Mouse (Mus musculus) sigmoid colon, adult 10 weeks (tissue): ENCODE measurements around the gene Olfr994. TPM values are rescaled to one million over a fixed set of nuclear protein-coding genes. Genes with fewer than 3 reads are reported as not detected.

ENCODE experiments used
- polyA plus RNA-seq: library from polyadenylated mRNA; stranded (reverse); fragments of 350-450 nt; fragmentation: Illumina TruSeq; extraction: RNeasy Lipid Tissue Mini Kit (QIAGEN cat#74804); gene quantifications from one replicate; pipeline ENCODE4 v1.2.3, GENCODE M21; 2014; ENCODE audit warnings: low read depth, low replicate concordance

Gene Olfr994
- not detected for polyA plus RNA-seq

GRCm38 (mm10) chr2:85436351-85436750, at the start of gene Olfr994:
Gene Olfr994 (minus strand): TSS chr2:85436451.

GRCm38 (mm10) chr2:85443539-85443938, 7.3 kb upstream of the Olfr994 start, which contains the start of gene Olfr995:
Gene Olfr995 (minus strand): TSS chr2:85443639.

GRCm38 (mm10) chr2:85414777-85415176, 21.5 kb downstream of the Olfr994 start, which contains the start of gene Olfr993:
Gene Olfr993 (minus strand): TSS chr2:85414877.

GRCm38 (mm10) chr2:85409369-85409768, 26.9 kb downstream of the Olfr994 start, which contains the start of gene Olfr992:
Gene Olfr992 (minus strand): TSS chr2:85409469.

Other genes starting within 250 kb of the Olfr994 start
- 3.7 TPM for gene Lrrc55, start 239.3 kb downstream of the Olfr994 start, polyA plus RNA-seq
- gene Olfr987, start 97.1 kb downstream of the Olfr994 start, polyA plus RNA-seq = not detected
- not detected for gene Olfr988, start 73.2 kb downstream of the Olfr994 start, polyA plus RNA-seq
- gene Olfr992, start 27.0 kb downstream of the Olfr994 start, polyA plus RNA-seq = not detected
- gene Olfr993, start 21.6 kb downstream of the Olfr994 start, polyA plus RNA-seq = not detected
- gene Olfr995, start 7.2 kb upstream of the Olfr994 start, polyA plus RNA-seq = not detected
- not detected for gene 4833423E24Rik, start 82.6 kb upstream of the Olfr994 start, polyA plus RNA-seq
- gene Olfr996, start 142.8 kb upstream of the Olfr994 start, polyA plus RNA-seq = not detected
- gene Olfr998, start 152.5 kb upstream of the Olfr994 start, polyA plus RNA-seq = not detected
- not detected for gene Olfr1000, start 175.5 kb upstream of the Olfr994 start, polyA plus RNA-seq
- not detected for gene Olfr1002, start 214.3 kb upstream of the Olfr994 start, polyA plus RNA-seq
- gene Olfr154, start 228.0 kb upstream of the Olfr994 start, polyA plus RNA-seq = not detected
- gene Olfr1006, start 242.3 kb upstream of the Olfr994 start, polyA plus RNA-seq = not detected